Mouse (Mus musculus) C2C12 (cell line): ENCODE measurements around the gene Tgfa.

Source experiments
- CTCF ChIP-seq: IDR thresholded peaks from one replicate; pipeline ENCODE4 v1.5.1; 2011; ENCODE audit not compliant: control insufficient read depth, insufficient read depth, insufficient read length
- MAX ChIP-seq: IDR thresholded peaks from one replicate; pipeline ENCODE4 v1.6.1; 2011; ENCODE audit warnings: mild to moderate bottlenecking, control low read depth
- MYOD1 ChIP-seq: IDR thresholded peaks from one replicate; pipeline ENCODE4 v1.6.1; 2011; ENCODE audit warnings: low read depth; ENCODE audit not compliant: control insufficient read depth, insufficient read length
- MYOG ChIP-seq: IDR thresholded peaks from one replicate; pipeline ENCODE4 v1.6.1; 2011; ENCODE audit not compliant: control insufficient read depth, insufficient read length; ENCODE audit errors: extremely low read depth
- USF1 ChIP-seq: IDR thresholded peaks from one replicate; pipeline ENCODE4 v1.6.1; 2011; ENCODE audit warnings: low read depth, mild to moderate bottlenecking, control low read depth, moderate library complexity

DNA sequence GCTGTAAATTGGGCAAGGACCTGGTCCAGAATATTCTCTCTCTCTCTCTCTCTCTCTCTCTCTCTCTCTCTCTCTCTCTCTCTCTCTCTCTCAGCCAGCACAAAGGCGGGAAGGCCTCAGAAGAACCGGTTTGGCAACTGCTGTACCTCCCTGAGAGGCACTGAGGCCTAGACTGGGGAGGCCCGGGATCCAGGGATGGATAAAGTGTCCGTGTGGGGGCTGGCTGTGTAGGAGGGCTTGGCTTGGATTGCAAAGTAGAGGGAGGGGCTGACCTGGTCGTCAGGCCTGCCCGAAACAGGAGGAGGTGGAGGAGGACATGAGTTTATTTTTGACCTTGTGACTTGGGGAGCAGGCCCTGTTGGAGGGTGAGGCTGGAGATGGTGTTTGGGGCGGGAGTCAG lies 27.4 kb downstream of the Tgfa start:
- TF ChIP-seq CTCF = no peak
- no peak for TF ChIP-seq MYOG
- TF ChIP-seq MYOD1 = no peak
- TF ChIP-seq MAX = no peak
- no peak for TF ChIP-seq USF1
